Mouse (Mus musculus): ENCODE data around the gene Sgsm2. TPM values are rescaled to one million over a fixed set of nuclear protein-coding genes. Genes with fewer than 3 reads are reported as not detected.
"Not testable (repeated sequence)": the region's sequence is repeated elsewhere in the genome, so short reads cannot be mapped to it uniquely, and the experiment has no call there.

The Sgsm2 gene
- polyA plus RNA-seq, 1 experiment from 2014 or later = 9.7 TPM

DNA sequence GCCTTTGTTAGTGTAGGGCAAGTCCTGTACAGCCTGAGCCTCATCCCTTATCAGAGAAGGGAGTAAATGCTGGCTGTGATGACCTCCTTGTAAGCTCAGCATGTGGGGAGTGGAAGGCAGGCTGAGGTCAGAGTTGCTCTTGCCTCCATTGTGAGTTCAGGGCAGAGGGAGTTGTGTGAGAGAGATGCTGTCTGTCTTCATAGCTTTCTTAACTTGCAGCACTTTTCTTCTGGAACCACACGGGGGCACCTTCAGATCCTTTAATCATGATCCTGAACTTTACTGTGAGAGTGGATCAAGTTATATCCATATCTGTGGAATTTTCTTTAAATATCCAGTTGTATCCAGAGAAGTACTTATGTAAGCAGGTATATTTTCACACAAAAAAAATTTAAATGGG, 75.4 kb downstream of the Sgsm2 start:
- WGBS = 26% methylated on average over 1 of the region's 1 CpGs
- Histone ChIP-seq H3K4me2 (no peak overlapping the region), H3K4me1 (no peaks in the 10 kb centered on the region), H3K36me3 (ENCODE audit: poor library complexity, severe bottlenecking) (peaks cover 24% of the 10 kb centered on the region), H3K9ac (no peak overlapping the region), H3K27me3 (no peaks in the 10 kb centered on the region), H3K9me3 (replicated peaks) (no peaks in the 10 kb centered on the region), H3K4me3 (no peak overlapping the region), H3K27ac (no peak overlapping the region)
- no peak for ATAC-seq

GRCm38 (mm10) chr11:74820921-74821320, 75.9 kb downstream of the Sgsm2 start:
- 70% methylated on average over 1 of the region's 1 CpGs for WGBS
- no peak for ATAC-seq
- H3K36me3 ChIP-seq (ENCODE audit: poor library complexity, severe bottlenecking) = peaks cover 28% of the 10 kb centered on the region
- H3K27ac ChIP-seq = no peak overlapping the region
- no peak overlapping the region for H3K9ac ChIP-seq
- no peaks in the 10 kb centered on the region for H3K27me3 ChIP-seq
- no peak overlapping the region for H3K4me3 ChIP-seq
- no peaks in the 10 kb centered on the region for H3K4me1 ChIP-seq
- H3K9me3 ChIP-seq (replicated peaks) = no peaks in the 10 kb centered on the region
- H3K4me2 ChIP-seq = no peak overlapping the region

DNA sequence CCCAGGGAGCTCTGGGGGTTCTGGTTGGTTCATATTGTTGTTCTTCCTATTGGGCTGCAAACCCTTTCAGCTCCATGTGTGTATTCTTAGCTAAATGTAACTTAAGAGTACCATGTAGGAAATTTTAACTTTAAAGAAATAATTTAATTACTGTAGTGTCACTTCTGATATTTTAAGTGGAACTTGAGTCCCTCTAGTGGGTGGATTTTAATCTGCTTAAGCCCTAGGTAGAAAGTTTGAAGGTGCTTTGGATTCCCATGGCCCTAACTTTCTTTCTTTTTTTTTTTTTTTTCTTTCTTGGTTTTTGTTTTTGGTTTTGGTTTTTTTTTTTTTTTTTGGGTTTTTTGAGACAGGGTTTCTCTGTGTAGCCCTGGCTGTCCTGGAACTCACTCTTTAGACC, 81.1 kb downstream of the Sgsm2 start:
- H3K4me3 ChIP-seq = no peak overlapping the region
- no peaks in the 10 kb centered on the region for H3K9me3 ChIP-seq (replicated peaks)
- H3K27me3 ChIP-seq = no peaks in the 10 kb centered on the region
- no peak overlapping the region for H3K9ac ChIP-seq
- no peak overlapping the region for H3K4me2 ChIP-seq
- no peak overlapping the region for H3K27ac ChIP-seq
- ATAC-seq = no peak
- H3K36me3 ChIP-seq (ENCODE audit: poor library complexity, severe bottlenecking) = peaks cover 34% of the 10 kb centered on the region
- H3K4me1 ChIP-seq = no peaks in the 10 kb centered on the region

- Histone ChIP-seq H3K36me3 (ENCODE audit: poor library complexity, severe bottlenecking) (peaks cover 39% of the 10 kb centered on the region), H3K9ac (no peak overlapping the region), H3K4me3 (no peak overlapping the region), H3K27ac (no peak overlapping the region), H3K4me1 (0 out of 2 replicates have a peak, but pooled peaks cover 3% of the 10 kb centered on the region), H3K9me3 (replicated peaks) (no peaks in the 10 kb centered on the region), H3K4me2 (no peak overlapping the region), H3K27me3 (no peaks in the 10 kb centered on the region)
- WGBS = 91% methylated on average over 5 of the region's 5 CpGs
- ATAC-seq = no peak
Observed at GRCm38 (mm10) chr11:74811538-74811937, 85.3 kb downstream of the Sgsm2 start.

GRCm38 (mm10) chr11:74811027-74811426, 85.8 kb downstream of the Sgsm2 start:
- not testable (repeated sequence) for H3K9me3 ChIP-seq (replicated peaks); H3K27me3 ChIP-seq; H3K4me2 ChIP-seq; ATAC-seq; H3K4me3 ChIP-seq; H3K27ac ChIP-seq; H3K9ac ChIP-seq; H3K4me1 ChIP-seq
- peaks cover 39% of the 10 kb centered on the region for H3K36me3 ChIP-seq (ENCODE audit: poor library complexity, severe bottlenecking)
- WGBS = 93% methylated on average over 3 of the region's 3 CpGs

DNA sequence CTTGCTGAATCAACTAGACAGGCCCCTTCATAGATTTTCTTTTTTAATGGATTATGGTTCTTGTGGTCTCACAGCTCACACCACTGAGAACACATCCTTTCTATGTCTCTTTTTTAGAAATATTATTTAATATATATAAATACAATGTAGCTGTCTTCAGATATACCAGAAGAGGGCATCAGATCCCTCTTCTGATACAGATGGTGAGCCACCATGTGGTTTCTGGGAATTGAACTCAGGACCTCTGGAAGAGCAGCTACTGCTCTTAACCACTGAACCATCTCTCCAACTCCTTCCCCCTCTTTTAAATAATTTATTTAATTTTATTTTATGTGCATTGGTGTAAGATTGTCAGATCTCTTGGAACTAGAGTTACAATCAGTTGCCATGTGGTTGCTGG, 86.7 kb downstream of the Sgsm2 start:
- H3K9me3 ChIP-seq (replicated peaks) = no peaks in the 10 kb centered on the region
- H3K27me3 ChIP-seq = no peaks in the 10 kb centered on the region
- H3K4me1 ChIP-seq = 0 out of 2 replicates have a peak, but pooled peaks cover 3% of the 10 kb centered on the region
- no peak overlapping the region for H3K4me3 ChIP-seq
- peaks cover 47% of the 10 kb centered on the region for H3K36me3 ChIP-seq (ENCODE audit: poor library complexity, severe bottlenecking)
- H3K9ac ChIP-seq = no peak overlapping the region
- no peak overlapping the region for H3K27ac ChIP-seq
- H3K4me2 ChIP-seq = no peak overlapping the region
- ATAC-seq = no peak

GRCm38 (mm10) chr11:74808251-74808853, 88.5 kb downstream of the Sgsm2 start:
- no peaks in the 10 kb centered on the region for H3K27me3 ChIP-seq
- H3K4me1 ChIP-seq = 0 out of 2 replicates have a peak, but pooled peaks cover 3% of the 10 kb centered on the region
- no peak overlapping the region for H3K4me3 ChIP-seq
- WGBS = 93% methylated on average over 6 of the region's 6 CpGs
- ATAC-seq = no peak
- H3K36me3 ChIP-seq (ENCODE audit: poor library complexity, severe bottlenecking) = peaks cover 59% of the 10 kb centered on the region
- no peak overlapping the region; the same call in 1 of the 2 replicates for H3K27ac ChIP-seq
- H3K9ac ChIP-seq = no peak overlapping the region
- H3K9me3 ChIP-seq (replicated peaks) = no peaks in the 10 kb centered on the region
- no peak overlapping the region for H3K4me2 ChIP-seq

DNA sequence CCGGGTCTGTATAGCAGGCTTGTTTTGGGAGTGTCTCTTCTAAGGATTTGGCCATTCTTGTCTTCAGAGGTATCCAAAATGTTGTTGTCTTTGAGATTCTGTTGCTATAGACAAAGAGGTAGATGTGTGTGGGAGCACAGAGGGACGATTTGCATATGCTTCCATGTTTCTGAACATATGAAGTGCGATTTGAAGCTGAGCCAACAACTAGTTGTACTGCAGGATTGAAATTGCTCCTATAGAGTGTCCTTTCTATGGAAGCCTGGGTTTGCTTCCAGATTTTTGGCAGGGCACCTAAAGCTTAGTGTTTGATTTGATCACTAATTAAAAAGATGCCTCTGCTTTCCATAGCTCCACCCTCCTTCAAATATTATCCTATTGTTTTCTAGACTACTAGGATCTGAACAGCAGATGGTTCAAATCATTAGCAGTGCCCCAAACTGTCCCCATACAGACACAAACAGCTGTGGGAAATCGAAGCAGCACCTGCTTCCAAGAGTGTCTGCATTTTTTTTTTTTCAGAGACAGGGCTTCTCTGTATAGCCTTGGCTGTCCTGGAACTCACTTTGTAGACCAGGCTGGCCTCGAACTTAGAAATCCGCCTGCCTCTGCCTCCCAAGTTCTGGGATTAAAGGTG, 89.5 kb downstream of the Sgsm2 start:
- Histone ChIP-seq H3K4me2 (no peak overlapping the region), H3K4me3 (no peak overlapping the region), H3K4me1 (0 out of 2 replicates have a peak, but pooled peaks cover 3% of the 10 kb centered on the region), H3K9me3 (replicated peaks) (no peaks in the 10 kb centered on the region), H3K27me3 (no peaks in the 10 kb centered on the region), H3K27ac (peak overlapping the region; percentile 70), H3K36me3 (ENCODE audit: poor library complexity, severe bottlenecking) (peaks cover 55% of the 10 kb centered on the region), H3K9ac (no peak overlapping the region)
- ATAC-seq = no peak
- 86% methylated on average over 6 of the region's 6 CpGs for WGBS

DNA sequence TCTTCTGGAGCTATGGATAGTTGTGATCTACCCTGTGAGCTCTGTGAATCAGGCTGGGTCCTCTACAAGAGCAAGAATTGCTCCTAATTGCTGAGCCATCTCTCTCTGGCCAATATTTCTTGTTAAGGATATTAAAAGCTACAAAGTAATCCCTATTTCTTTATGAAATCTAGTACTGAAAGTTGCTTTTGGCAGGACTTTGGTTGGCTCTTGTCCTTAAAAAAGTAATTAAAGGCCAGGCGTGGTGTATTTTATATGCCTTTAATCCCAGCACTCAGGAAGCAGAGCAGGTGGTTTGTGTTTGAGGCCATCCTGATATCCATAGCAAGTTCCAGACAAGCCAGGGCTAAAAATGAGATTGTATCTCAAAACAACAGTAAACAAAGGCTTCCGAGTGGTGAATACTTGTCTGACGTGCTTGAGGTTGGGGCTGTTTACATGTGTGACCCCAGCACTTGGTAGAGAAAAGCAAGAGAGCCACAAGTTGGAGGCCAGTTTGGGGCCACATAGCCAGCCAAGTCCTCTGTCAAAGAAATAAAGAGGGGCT, 92.7 kb downstream of the Sgsm2 start:
- no peak for ATAC-seq
- no peak overlapping the region for H3K4me3 ChIP-seq
- WGBS = 97% methylated on average over 3 of the region's 3 CpGs
- H3K4me2 ChIP-seq = no peak overlapping the region
- H3K9me3 ChIP-seq (replicated peaks) = no peaks in the 10 kb centered on the region
- H3K36me3 ChIP-seq (ENCODE audit: poor library complexity, severe bottlenecking) = peaks cover 59% of the 10 kb centered on the region
- H3K27me3 ChIP-seq = no peaks in the 10 kb centered on the region
- H3K9ac ChIP-seq = no peak overlapping the region
- H3K27ac ChIP-seq = no peak overlapping the region
- 0 out of 2 replicates have a peak, but pooled peaks cover 3% of the 10 kb centered on the region for H3K4me1 ChIP-seq

DNA sequence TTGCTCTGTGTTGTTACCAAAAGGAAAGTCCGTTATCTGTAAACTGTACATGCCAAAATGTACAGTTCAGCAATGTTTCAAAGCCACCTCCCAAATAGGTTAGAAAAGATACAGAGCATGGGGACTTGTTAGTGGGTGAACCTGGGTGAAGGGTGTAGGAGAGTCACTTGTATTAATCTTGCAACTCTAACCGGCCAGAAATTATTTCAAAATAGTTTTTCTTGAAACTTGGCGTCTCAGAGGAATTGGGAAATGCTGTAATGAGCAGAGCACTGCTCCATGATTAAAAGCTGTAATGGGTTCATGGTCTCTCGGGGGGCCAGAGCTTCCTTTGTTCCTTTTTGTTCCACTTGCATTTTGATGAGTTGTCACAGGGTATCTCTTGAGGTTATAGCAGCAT, 96.2 kb downstream of the Sgsm2 start:
- Histone ChIP-seq H3K4me2 (no peak overlapping the region), H3K9me3 (replicated peaks) (no peaks in the 10 kb centered on the region), H3K4me3 (no peak overlapping the region), H3K4me1 (no peaks in the 10 kb centered on the region), H3K27me3 (no peaks in the 10 kb centered on the region), H3K9ac (no peak overlapping the region), H3K36me3 (ENCODE audit: poor library complexity, severe bottlenecking) (peaks cover 60% of the 10 kb centered on the region), H3K27ac (no peak overlapping the region)
- WGBS = 73% methylated on average over 4 of the region's 4 CpGs
- no peak for ATAC-seq
